Mouse (Mus musculus) lung, adult 2 months (tissue): ENCODE measurements at regions not wholly inside any gene's neighbourhood (a gene's known extent, or its start where the extent isn't known, plus 50 kb on each side); places are given as distances from the start of the nearest gene placed in this dataset.

Experiments used
- CTCF ChIP-seq: fragments of 200-500 bp; IDR thresholded peaks from 2 replicates; pipeline ENCODE4 v1.5.1; 2011; ENCODE audit warnings: mild to moderate bottlenecking, low read length, control low read depth; ENCODE audit not compliant: insufficient read depth
- POLR2A ChIP-seq: fragments of 200-500 bp; IDR thresholded peaks from 2 replicates; pipeline ENCODE4 v1.6.1; 2011; ENCODE audit warnings: low read depth, mild to moderate bottlenecking, control low read depth, low read length, borderline replicate concordance; ENCODE audit errors: extremely low read depth

DNA sequence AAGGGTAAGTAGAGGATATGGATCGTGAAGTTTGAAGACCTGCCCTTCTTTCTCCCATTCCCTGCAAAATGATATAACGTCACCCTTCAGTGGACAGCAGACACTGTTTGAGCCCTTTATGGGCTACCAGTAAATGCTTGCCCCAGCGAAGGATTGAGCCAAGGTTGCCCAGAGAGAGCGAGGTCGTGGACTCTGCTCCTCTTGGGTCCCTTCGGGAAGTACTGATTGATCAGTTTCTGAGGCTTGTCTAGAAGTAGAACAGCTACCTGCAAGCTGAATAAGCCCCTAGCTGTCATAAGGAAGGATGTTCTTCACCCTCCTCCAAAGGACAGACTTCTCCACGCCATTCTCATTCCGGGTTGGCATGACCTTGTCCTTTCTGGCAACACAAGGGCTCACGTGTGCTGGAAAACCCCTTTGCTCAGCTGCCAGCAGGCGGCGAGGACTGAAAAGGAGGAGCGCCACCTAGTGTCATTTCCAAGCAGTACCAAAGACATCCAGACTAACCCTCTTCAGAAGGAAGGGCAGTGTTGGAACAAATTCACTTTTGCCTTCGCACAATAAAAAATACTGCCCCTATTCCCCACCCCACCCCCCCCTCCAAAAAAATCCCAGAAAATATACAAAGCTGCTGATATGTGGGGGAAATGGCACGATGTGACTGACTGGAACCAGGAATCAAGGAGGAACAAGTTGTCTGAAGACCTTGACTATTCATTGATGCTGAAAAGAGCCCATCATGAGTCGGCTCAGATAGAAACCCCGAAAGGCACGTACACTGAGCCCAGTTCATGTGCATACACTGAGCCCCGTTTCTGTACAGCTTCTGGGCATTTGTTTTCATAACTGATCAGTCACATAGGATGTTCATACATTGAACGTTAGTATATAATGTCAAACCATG lies 274.8 kb upstream of the Pfn2 start:
- TF ChIP-seq POLR2A (no peak), CTCF (peak; percentile 97)
